Mouse (Mus musculus) lung, postnatal 0 days (tissue): ENCODE data around the gene Muc20. TPM values are rescaled to one million over a fixed set of nuclear protein-coding genes. Genes with fewer than 3 reads are reported as not detected.

Source experiments
- ATAC-seq: fragments of 200-750 bp; cut with Nextera tagmentation; 2 replicates; pipeline ENCODE4 v1.8.0; 2017; ENCODE audit warnings: moderate library complexity
- DNase-seq: peaks from one replicate; pipeline ENCODE4 v3.0.0-alpha.2; 2016; ENCODE audit warnings: low spot score
- H3K27ac ChIP-seq: fragments of 300-500 bp; sonication (generic); 2 replicates; pipeline ENCODE4 v1.5.1; 2014; ENCODE audit warnings: antibody characterized with exemption, mild to moderate bottlenecking, low read length, mixed read lengths
- H3K27me3 ChIP-seq: fragments of 300-500 bp; sonication (generic); replicated peaks from 2 replicates; pipeline ENCODE4 v1.6.1; 2014; ENCODE audit warnings: low read length, mixed read lengths; ENCODE audit not compliant: insufficient read depth
- H3K36me3 ChIP-seq: fragments of 300-500 bp; sonication (generic); 2 replicates; pipeline ENCODE4 v1.6.1; 2014; ENCODE audit warnings: low read length, mixed read lengths; ENCODE audit not compliant: insufficient read depth
- H3K4me1 ChIP-seq: fragments of 300-500 bp; sonication (generic); 2 replicates; pipeline ENCODE4 v1.6.1; 2014; ENCODE audit warnings: antibody characterized with exemption, low read depth, low read length, mixed read lengths; ENCODE audit not compliant: insufficient read depth
- H3K4me2 ChIP-seq: fragments of 300-500 bp; sonication (generic); replicated peaks from 2 replicates; pipeline ENCODE4 v1.6.1; 2014; ENCODE audit warnings: low read depth, mild to moderate bottlenecking, low read length, moderate library complexity, mixed read lengths
- H3K4me3 ChIP-seq: fragments of 300-500 bp; sonication (generic); 2 replicates; pipeline ENCODE4 v1.5.1; 2014; ENCODE audit warnings: low read depth, low read length
- H3K9ac ChIP-seq: fragments of 300-500 bp; sonication (generic); replicated peaks from 2 replicates; pipeline ENCODE4 v1.6.1; 2014; ENCODE audit warnings: low read depth, mild to moderate bottlenecking
- H3K9me3 ChIP-seq: fragments of 300-500 bp; sonication (generic); 2 replicates; pipeline ENCODE4 v1.6.1; 2016; ENCODE audit warnings: low read length, mixed read lengths
- CTCF ChIP-seq: IDR thresholded peaks from 2 replicates; pipeline ENCODE4 v1.5.1; 2016; ENCODE audit warnings: antibody characterized with exemption, mild to moderate bottlenecking
- EP300 ChIP-seq: IDR thresholded peaks from 2 replicates; pipeline ENCODE4 v1.6.1; 2016; ENCODE audit warnings: antibody characterized with exemption, mild to moderate bottlenecking, control low read depth
- WGBS: fragments of 180-500 bp; shearing (Covaris S2); extraction: QIAGEN DNeasy Blood & Tissue Kit; methylation state at CpG from one replicate; pipeline ENCODE4 v1.1.7; 2014; 5-methylcytosine and 5-hydroxymethylcytosine counted together
- polyA plus RNA-seq: library from polyadenylated mRNA; unstranded; fragments of >200 nt; fragmentation: Nextera tagmentation; extraction: Ambion mirVana; gene quantifications from 2 replicates; pipeline ENCODE4 v1.2.1, GENCODE M21; 2015

Gene Muc20
- polyA plus RNA-seq, 1 experiment from 2014 or later: 1.1 TPM

- Histone ChIP-seq H3K27me3 (no peaks in the 10 kb centered on the region), H3K9me3 (no peaks in the 10 kb centered on the region), H3K27ac (no peak overlapping the region), H3K4me2 (no peak overlapping the region), H3K36me3 (no peaks in the 10 kb centered on the region), H3K4me1 (0 out of 2 replicates have a peak, but pooled peaks cover 2% of the 10 kb centered on the region), H3K4me3 (no peak overlapping the region), H3K9ac (no peak overlapping the region)
- no peak for DNase-seq
- ATAC-seq: no peak
- 76% methylated on average over 5 of the region's 5 CpGs for WGBS
- no peak for TF ChIP-seq CTCF
- no peak for TF ChIP-seq EP300
Measured at GRCm38 (mm10) chr16:32750242-32751127, 46.8 kb downstream of the Muc20 start.

DNA sequence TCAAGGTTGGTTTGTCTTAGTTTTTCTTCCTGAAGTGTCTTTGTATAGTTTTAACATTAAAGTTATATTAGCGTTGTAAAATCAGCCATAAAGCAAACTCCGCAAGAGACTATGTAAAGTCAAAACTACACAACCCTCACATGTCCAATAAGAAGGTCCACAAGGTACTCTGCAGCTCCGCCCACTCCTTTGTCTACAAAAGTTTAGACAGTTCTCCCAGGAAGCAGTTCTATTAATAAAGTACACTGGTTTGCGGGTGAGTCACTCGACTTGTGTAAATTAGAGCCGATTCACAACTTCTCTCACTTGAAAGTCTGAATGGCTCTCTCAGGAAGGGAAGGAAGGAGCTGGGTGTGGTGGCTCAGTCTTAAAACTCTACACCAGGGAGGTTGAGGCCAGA is 51.4 kb downstream of the Muc20 start:
- no peak overlapping the region for H3K4me2 ChIP-seq
- peak; percentile 94 for DNase-seq
- H3K4me1 ChIP-seq: 0 out of 2 replicates have a peak, but pooled peaks cover 2% of the 10 kb centered on the region
- H3K4me3 ChIP-seq: no peak overlapping the region
- H3K27me3 ChIP-seq: no peaks in the 10 kb centered on the region
- H3K36me3 ChIP-seq: no peaks in the 10 kb centered on the region
- no peak overlapping the region for H3K9ac ChIP-seq
- no peak overlapping the region for H3K27ac ChIP-seq
- peak; percentile 95 for ATAC-seq
- WGBS: 43% methylated on average over 6 of the region's 6 CpGs
- no peaks in the 10 kb centered on the region for H3K9me3 ChIP-seq
- peak; percentile 23; the same call in 1 of the 2 replicates for TF ChIP-seq EP300
- TF ChIP-seq CTCF: no peak

DNA sequence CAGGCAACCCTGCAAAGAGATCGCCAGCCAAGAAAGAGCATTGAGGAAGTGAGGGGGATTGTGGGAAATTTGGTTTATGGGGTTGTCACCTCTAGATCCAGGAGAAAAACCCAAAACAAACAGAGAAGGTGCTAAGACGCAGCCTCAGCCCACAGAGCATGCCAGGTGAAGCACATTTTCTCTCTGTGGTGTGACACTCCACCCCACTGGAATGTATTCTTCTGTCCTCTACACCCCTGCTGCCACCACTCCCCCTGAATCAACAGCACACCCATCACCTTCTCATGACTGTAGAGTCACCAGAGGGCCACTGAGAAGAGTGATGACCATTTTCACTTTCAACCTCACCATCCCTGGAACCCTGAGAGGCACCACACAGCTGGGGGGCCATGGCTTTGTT is 54.5 kb downstream of the Muc20 start:
- H3K4me2 ChIP-seq: no peak overlapping the region
- H3K9me3 ChIP-seq: no peaks in the 10 kb centered on the region
- TF ChIP-seq EP300 (no peak), CTCF (no peak)
- H3K27me3 ChIP-seq: no peaks in the 10 kb centered on the region
- 70% methylated on average over 2 of the region's 2 CpGs for WGBS
- no peak overlapping the region for H3K4me3 ChIP-seq
- no peak for DNase-seq
- 0 out of 2 replicates have a peak, but pooled peaks cover 2% of the 10 kb centered on the region for H3K4me1 ChIP-seq
- no peak overlapping the region for H3K27ac ChIP-seq
- no peak for ATAC-seq
- no peaks in the 10 kb centered on the region for H3K36me3 ChIP-seq
- H3K9ac ChIP-seq: no peak overlapping the region

- 76% methylated on average over 9 of the region's 9 CpGs for WGBS
- H3K4me2 ChIP-seq: no peak overlapping the region
- H3K4me3 ChIP-seq: no peak overlapping the region
- DNase-seq: no peak
- H3K9me3 ChIP-seq: no peaks in the 10 kb centered on the region
- H3K27ac ChIP-seq: no peak overlapping the region
- 0 out of 2 replicates have a peak, but pooled peaks cover 2% of the 10 kb centered on the region for H3K4me1 ChIP-seq
- TF ChIP-seq CTCF: no peak
- TF ChIP-seq EP300: no peak
- ATAC-seq: no peak
- H3K9ac ChIP-seq: no peak overlapping the region
- no peaks in the 10 kb centered on the region for H3K27me3 ChIP-seq
- no peaks in the 10 kb centered on the region for H3K36me3 ChIP-seq
Measured at GRCm38 (mm10) chr16:32741366-32741765, 55.9 kb downstream of the Muc20 start.

DNA sequence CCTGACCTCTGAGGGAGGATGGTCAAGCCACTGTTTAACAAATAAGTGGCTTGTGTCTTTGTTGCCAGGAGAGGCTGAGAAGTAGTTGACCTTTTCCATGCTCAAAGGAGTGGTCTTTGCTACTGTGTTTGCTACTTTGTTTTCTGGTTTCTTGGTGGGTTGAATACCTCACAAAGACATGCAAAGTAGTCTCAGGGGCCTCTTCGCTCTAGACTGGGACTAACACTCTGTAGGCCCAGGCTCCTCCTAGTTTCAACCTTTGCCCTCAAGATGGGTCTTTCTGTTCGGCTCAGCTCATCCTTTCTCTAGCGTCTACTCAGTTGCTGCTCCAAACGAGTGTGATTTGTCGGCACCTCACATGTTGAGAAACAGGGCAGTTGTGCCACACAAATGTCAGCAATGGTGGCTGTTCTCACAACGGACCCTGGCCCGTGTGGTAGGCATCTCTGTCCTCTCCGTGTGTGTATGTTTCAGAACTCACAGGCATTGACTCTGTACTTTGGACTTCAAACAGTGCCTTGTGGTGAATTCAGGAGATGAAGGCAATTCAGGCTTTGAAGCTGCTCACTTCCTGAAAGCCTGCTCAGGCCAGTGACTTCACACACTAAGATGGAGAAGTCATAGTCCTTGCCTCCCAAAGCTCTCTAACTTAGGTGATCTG is 57.1 kb downstream of the Muc20 start:
- WGBS: 72% methylated on average over 8 of the region's 8 CpGs
- Histone ChIP-seq H3K9me3 (no peaks in the 10 kb centered on the region), H3K27me3 (no peaks in the 10 kb centered on the region), H3K4me1 (no peaks in the 10 kb centered on the region), H3K4me3 (no peak overlapping the region), H3K27ac (no peak overlapping the region), H3K4me2 (no peak overlapping the region), H3K36me3 (no peaks in the 10 kb centered on the region), H3K9ac (no peak overlapping the region)
- TF ChIP-seq CTCF (no peak), EP300 (no peak)
- DNase-seq (no peak), ATAC-seq (no peak)

DNA sequence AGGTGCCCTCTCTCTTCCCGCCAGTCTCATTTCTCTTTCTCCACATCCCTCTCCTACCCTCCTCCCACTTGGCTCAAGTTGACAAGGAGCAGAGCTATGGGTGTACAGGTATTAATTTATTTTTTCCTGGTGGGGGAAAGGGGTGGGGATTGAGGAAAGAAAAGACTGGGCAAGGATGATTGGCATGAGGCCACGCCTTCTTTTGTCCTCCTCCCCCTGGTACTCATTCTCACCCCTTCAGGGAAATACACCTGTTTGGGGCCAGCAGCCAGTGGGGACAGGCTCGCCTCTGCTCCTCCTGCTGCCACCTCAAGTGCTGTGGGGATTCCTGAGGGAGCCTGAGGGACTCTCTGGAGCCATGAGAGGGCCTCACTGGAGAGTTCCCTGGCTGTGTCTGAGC is 61.2 kb downstream of the Muc20 start:
- no peaks in the 10 kb centered on the region for H3K27me3 ChIP-seq
- no peaks in the 10 kb centered on the region for H3K9me3 ChIP-seq
- no peaks in the 10 kb centered on the region for H3K4me1 ChIP-seq
- 29% methylated on average over 3 of the region's 3 CpGs for WGBS
- DNase-seq (peak; percentile 69), ATAC-seq (peak; percentile 91)
- no peak overlapping the region for H3K27ac ChIP-seq
- H3K9ac ChIP-seq: no peak overlapping the region
- no peak overlapping the region for H3K4me3 ChIP-seq
- no peak for TF ChIP-seq CTCF
- no peak for TF ChIP-seq EP300
- no peak overlapping the region for H3K4me2 ChIP-seq
- H3K36me3 ChIP-seq: no peaks in the 10 kb centered on the region
